Mouse (Mus musculus) forebrain, embryonic 15.5 days (tissue): ENCODE results near the gene Hsp90ab1. TPM values are rescaled to one million over a fixed set of nuclear protein-coding genes. Genes with fewer than 3 reads are reported as not detected.

Experiments
- ATAC-seq: fragments of 200-750 bp; cut with Nextera tagmentation; replicated peaks from 2 replicates; pipeline ENCODE4 v1.8.0; 2017; ENCODE audit warnings: mild to moderate bottlenecking, moderate TSS enrichment, moderate library complexity
- H3K27ac ChIP-seq: fragments of 300-500 bp; sonication (generic); replicated peaks from 2 replicates; pipeline ENCODE4 v1.5.1; 2015; ENCODE audit warnings: mild to moderate bottlenecking, inconsistent platforms
- H3K27me3 ChIP-seq: fragments of 300-500 bp; sonication (generic); 2 replicates; pipeline ENCODE4 v1.6.1; 2015; ENCODE audit warnings: inconsistent platforms
- H3K36me3 ChIP-seq: fragments of 300-500 bp; sonication (generic); 2 replicates; pipeline ENCODE4 v1.6.1; 2015; ENCODE audit warnings: mild to moderate bottlenecking, inconsistent platforms
- H3K4me1 ChIP-seq: fragments of 300-500 bp; sonication (generic); 2 replicates; pipeline ENCODE4 v1.6.1; 2015; ENCODE audit warnings: inconsistent platforms
- H3K4me2 ChIP-seq: fragments of 300-500 bp; sonication (generic); replicated peaks from 2 replicates; pipeline ENCODE4 v1.6.1; 2015; ENCODE audit warnings: mild to moderate bottlenecking, inconsistent platforms
- H3K4me3 ChIP-seq: fragments of 300-500 bp; sonication (generic); 2 replicates; pipeline ENCODE4 v1.5.1; 2015; ENCODE audit warnings: mild to moderate bottlenecking, inconsistent platforms
- H3K9ac ChIP-seq: fragments of 300-500 bp; sonication (generic); replicated peaks from 2 replicates; pipeline ENCODE4 v1.6.1; 2015; ENCODE audit warnings: mild to moderate bottlenecking, inconsistent platforms
- H3K9me3 ChIP-seq: fragments of 300-500 bp; sonication (generic); 2 replicates; pipeline ENCODE4 v1.6.1; 2016; ENCODE audit warnings: inconsistent platforms
- WGBS: fragments of 180-500 bp; shearing (Covaris S2); methylation state at CpG from one replicate; pipeline ENCODE4 v1.1.7; 2015; ENCODE audit warnings: mixed read lengths; 5-methylcytosine and 5-hydroxymethylcytosine counted together
- polyA plus RNA-seq: library from polyadenylated mRNA; unstranded; fragments of >200 nt; fragmentation: Nextera tagmentation; extraction: Ambion mirVana; gene quantifications from 2 replicates; pipeline ENCODE4 v1.2.1, GENCODE M21; 2015

Gene Hsp90ab1
- polyA plus RNA-seq, 1 experiment from 2014 or later = 1,627 TPM

DNA sequence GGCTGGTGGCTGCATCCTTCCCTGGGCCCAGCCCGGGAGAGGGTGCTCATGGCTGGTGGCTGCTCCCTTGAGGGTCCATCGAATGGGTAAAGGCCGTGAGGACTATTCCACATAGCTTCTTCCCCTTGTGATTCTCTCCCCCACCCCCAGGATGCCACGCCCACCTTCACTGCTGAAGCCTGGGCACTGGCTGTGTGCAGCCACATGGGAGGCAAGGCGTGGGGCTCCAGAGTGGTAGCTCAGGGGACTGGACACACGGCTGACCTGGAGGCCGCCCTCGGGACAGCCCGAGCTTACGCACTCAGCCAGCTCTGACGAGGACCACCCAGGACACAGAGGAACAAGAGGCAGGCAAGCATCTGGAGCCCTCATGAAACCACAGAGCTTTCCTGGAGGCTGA, 52.9 kb downstream of the Hsp90ab1 start:
- peaks cover 13% of the 10 kb centered on the region for H3K4me1 ChIP-seq
- H3K36me3 ChIP-seq = no peaks in the 10 kb centered on the region
- H3K27me3 ChIP-seq = no peaks in the 10 kb centered on the region
- H3K4me2 ChIP-seq = no peak overlapping the region
- WGBS = 89% methylated on average over 11 of the region's 11 CpGs
- no peak for ATAC-seq
- H3K9ac ChIP-seq = no peak overlapping the region
- no peak overlapping the region for H3K4me3 ChIP-seq
- H3K27ac ChIP-seq = no peak overlapping the region
- H3K9me3 ChIP-seq = no peaks in the 10 kb centered on the region

DNA sequence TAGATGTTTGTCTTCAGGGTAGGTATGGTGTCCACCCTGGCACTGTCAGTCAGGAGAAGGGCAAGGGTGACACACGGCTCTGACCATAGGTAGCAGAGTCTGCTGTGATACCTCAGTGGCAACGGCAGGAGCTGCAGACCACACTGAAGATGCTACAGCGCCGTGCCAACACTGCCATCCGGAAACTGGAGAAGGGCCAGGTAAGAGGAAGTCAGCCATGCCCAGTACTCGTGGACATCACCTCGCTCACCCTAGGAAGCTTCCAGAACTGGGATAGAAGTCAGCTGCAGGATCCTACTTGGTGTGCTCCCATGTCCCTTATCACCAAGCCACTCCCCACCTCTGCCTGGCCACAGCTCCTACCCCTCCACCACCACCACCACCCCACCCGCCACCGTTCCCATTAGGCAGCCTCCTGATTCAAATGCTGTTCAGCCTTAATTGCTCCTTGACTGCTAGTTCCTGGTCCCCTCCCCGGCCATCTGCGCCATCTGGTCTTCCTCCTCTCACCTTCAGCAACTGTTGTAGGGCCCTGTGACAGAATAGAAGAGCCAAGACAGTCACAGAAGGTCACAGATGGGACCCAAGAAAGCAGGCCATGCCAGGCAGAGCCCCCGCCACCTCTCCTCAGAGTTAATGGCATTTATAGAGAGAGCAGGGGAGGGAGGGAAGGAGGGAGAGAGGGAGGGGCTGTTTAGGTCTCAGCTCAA, 54.1 kb downstream of the Hsp90ab1 start:
- Histone ChIP-seq H3K27me3 (no peaks in the 10 kb centered on the region), H3K27ac (no peak overlapping the region), H3K9ac (no peak overlapping the region), H3K36me3 (no peaks in the 10 kb centered on the region), H3K9me3 (no peaks in the 10 kb centered on the region), H3K4me2 (no peak overlapping the region), H3K4me3 (no peak overlapping the region), H3K4me1 (peaks cover 13% of the 10 kb centered on the region)
- ATAC-seq = no peak
- 81% methylated on average over 12 of the region's 12 CpGs for WGBS

Other genes with a start within 250 kb of the Hsp90ab1 start
- gene Cdc5l, start 139.5 kb downstream of the Hsp90ab1 start, polyA plus RNA-seq = 69.5 and 74.5 TPM in 2 replicates
- gene Spats1, start 97.9 kb downstream of the Hsp90ab1 start, polyA plus RNA-seq = 1.4 and 1.7 TPM in 2 replicates
- gene Aars2, start 66.4 kb downstream of the Hsp90ab1 start, polyA plus RNA-seq = 17.3 and 17.4 TPM in 2 replicates
- 4.7 and 4.8 TPM in 2 replicates for gene Tcte1, start 49.8 kb downstream of the Hsp90ab1 start, polyA plus RNA-seq
- 34.5 and 36.2 TPM in 2 replicates for gene Tmem151b, start 23.6 kb downstream of the Hsp90ab1 start, polyA plus RNA-seq
- gene Nfkbie, start 17.6 kb downstream of the Hsp90ab1 start, polyA plus RNA-seq = 4.2 and 4.6 TPM in 2 replicates
- 97.9 and 99.8 TPM in 2 replicates for gene Slc35b2, start 9.4 kb downstream of the Hsp90ab1 start, polyA plus RNA-seq
- gene Slc29a1, start 26.3 kb upstream of the Hsp90ab1 start, polyA plus RNA-seq = 62.5 and 63.7 TPM in 2 replicates
- not detected in 2 replicates for gene Mymx, start 28.8 kb upstream of the Hsp90ab1 start, polyA plus RNA-seq
- 0.83 and 1.00 TPM in 2 replicates for gene Capn11, start 86.1 kb upstream of the Hsp90ab1 start, polyA plus RNA-seq
- gene Mrpl14, start 113.1 kb upstream of the Hsp90ab1 start, polyA plus RNA-seq = 122 and 125 TPM in 2 replicates
- gene Tmem63b, start 113.6 kb upstream of the Hsp90ab1 start, polyA plus RNA-seq = 124 and 125 TPM in 2 replicates
- 0.41 TPM in 1 of 2 replicates, not detected in the other for gene 1600014C23Rik, start 160.6 kb upstream of the Hsp90ab1 start, polyA plus RNA-seq